Mouse (Mus musculus) cerebellum, adult 2 months (tissue): ENCODE data around the gene Cops7a.

ENCODE experiments used
- CTCF ChIP-seq: fragments of 200-500 bp; IDR thresholded peaks from 2 replicates; pipeline ENCODE4 v1.5.1; 2011; ENCODE audit warnings: low read depth, mild to moderate bottlenecking, control low read depth, low read length, moderate library complexity, borderline replicate concordance; ENCODE audit not compliant: insufficient read depth
- POLR2A ChIP-seq: fragments of 200-500 bp; IDR thresholded peaks from 2 replicates; pipeline ENCODE4 v1.6.1; 2011; ENCODE audit warnings: low read length, control low read depth, borderline replicate concordance; ENCODE audit not compliant: insufficient read depth

DNA sequence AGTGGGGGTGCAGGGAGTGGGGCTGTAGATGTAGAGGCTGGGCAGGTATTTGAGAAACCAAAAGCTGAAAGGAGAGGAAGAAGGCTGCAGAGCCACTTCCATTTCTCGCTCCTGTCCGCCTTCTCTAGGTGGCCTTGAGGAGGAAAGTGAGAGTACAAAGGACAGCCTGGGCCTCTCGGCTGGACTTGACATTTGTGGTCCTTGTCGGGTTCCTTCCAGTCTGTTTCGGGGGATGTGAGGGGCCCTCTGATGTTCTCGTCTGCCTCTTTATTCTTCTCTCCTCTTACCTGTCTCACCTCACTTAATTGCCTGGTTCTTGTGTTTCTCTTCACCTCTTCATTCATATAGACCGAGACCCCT is 47.0 kb downstream of the Cops7a start:
- TF ChIP-seq CTCF (no peak), POLR2A (no peak)
